Mouse (Mus musculus): ENCODE data around the gene Khdc1a.
A peak's percentile ranks its signal among the peaks of the same experiment; 100 is the strongest.
"Not testable (repeated sequence)": the region's sequence is repeated elsewhere in the genome, so short reads cannot be mapped to it uniquely, and the experiment has no call there.

The Khdc1a gene

DNA sequence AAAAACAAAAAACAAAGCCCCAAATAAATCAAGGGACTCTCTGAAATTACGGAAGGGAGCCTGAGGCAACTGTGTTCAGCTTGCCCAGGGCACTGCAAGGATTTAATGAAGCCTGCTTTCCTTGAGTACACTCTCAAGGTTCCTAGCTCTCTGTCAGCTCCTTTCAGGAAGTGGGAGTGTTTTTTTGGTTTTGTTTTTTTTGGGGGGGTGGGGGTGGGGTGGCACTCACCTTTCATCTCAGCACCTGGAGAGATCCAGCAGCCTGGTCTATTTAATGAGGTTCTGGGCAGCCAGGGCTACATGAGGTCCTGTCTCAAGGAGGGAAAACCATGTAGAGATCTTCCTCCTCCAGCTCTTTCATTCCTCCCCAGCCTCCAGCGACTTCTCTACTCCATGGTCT is at the start of gene Khdc1a:
Gene Khdc1a, plus strand, starts transcription at position 301 of the 400 bp plus-strand sequence.
- DNase-seq (ENCODE audit: low read depth, low spot score): no peak

GRCm38 (mm10) chr1:21299826-21300225 is 49.6 kb upstream of the Khdc1a start:
- DNase-seq (ENCODE audit: low read depth, low spot score): no peak

- DNase-seq (ENCODE audit: low read depth, low spot score): no peak
Measured at GRCm38 (mm10) chr1:21301686-21302085, 47.8 kb upstream of the Khdc1a start.

GRCm38 (mm10) chr1:21304174-21304573 is 45.3 kb upstream of the Khdc1a start:
- no peak for DNase-seq (ENCODE audit: low read depth, low spot score)

DNA sequence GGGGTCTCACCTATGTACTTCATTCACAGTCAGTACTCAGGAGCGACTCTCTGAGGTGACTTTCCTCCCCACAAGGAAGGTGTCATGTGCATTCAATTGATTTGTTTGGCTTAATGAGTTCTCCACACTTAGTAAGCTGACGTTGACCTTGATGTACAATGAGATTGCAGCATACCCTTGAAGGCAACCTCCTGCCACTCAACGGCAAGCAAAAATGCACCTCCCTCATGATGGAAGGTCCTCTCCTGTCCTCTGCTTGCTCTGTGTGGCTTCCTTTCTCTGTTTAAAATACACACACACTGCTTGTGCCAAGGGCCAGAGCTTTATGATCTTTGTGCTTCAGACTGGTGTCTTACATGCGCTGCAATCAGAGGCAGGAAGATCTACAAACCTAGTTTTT is 44.8 kb upstream of the Khdc1a start:
- no peak for DNase-seq (ENCODE audit: low read depth, low spot score)

DNA sequence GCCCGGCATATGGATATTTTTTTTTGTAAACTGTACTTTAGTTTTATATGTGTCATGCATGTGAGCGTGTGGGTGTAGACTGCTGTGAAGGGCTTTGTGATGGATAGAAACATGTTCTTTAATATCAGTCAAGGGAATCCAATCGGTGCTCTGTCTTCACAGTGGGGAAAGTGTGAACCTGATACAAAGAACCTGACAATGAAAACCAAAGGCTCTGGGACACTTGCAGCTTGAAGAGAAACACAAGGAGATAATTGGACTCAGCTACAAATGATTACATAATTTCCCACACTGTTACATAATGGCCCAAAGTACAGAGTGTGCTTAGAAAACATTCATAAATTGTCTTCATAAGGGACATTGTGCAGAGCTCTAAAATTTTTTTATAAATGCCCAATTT is 44.0 kb upstream of the Khdc1a start:
- DNase-seq (ENCODE audit: low read depth, low spot score): no peak

DNA sequence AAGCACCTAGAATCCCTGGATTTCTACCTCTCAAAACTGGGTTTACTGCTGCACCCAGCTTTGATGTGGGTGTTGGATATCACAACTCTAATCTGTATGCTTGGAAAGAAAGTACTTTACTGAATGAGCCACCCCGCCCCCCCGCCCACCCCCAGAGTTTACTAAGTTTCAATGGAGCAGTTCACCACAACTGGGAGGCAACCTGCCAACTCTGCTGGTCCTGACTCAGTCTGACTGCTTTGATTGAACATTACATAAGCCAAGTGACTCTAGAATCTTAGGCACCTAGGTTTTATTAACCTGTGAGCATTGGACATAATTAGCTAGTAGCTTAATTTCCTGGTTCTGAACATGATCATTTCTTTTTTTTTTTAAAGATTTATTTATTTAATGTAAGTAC is 35.1 kb upstream of the Khdc1a start:
- no peak for DNase-seq (ENCODE audit: low read depth, low spot score)

DNA sequence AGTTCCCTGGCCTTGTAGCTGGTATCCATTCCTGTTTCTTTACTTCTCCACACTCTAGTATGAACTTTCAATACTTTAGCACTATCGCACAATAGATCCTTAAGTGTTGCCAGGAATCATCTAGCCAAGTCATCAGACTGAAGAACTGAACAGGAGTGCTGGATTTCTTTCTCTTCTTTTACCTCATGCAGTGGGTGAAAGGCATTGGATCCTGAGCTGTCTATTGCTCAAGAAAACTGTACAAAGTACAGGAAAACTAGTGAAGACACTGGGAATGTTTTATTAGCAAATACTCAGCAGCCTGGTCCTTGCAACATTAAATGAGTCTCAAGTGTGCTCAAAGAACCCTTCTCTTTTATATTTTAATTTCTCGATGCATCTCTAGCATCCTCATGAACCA is 33.7 kb upstream of the Khdc1a start:
- no peak for DNase-seq (ENCODE audit: low read depth, low spot score)

DNA sequence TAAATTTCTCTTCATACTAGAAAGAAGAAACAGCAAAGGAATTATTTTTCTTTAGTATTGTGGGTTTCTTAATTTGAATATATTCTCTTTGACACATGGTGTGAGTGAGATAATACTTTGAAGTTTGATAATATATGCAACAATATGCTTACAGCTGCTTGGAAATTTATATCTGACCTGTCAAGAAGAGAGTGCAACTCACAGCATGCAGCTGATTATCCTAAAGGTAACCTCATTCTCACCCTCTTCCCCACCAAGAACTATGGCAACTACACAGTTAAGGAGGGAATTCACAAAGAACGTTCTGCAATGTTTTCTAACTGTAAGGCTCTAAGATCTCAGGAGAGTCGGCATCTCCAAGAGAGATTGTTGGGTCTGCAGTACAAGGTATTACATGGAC is 33.1 kb upstream of the Khdc1a start:
- DNase-seq (ENCODE audit: low read depth, low spot score): no peak

- no peak for DNase-seq (ENCODE audit: low read depth, low spot score)
Measured at GRCm38 (mm10) chr1:21318202-21318601, 31.2 kb upstream of the Khdc1a start.

GRCm38 (mm10) chr1:21320271-21320670 is 29.2 kb upstream of the Khdc1a start:
- DNase-seq (ENCODE audit: low read depth, low spot score): not testable (repeated sequence)

- no peak for DNase-seq (ENCODE audit: low read depth, low spot score)
Measured at GRCm38 (mm10) chr1:21321656-21322055, 27.8 kb upstream of the Khdc1a start.

DNA sequence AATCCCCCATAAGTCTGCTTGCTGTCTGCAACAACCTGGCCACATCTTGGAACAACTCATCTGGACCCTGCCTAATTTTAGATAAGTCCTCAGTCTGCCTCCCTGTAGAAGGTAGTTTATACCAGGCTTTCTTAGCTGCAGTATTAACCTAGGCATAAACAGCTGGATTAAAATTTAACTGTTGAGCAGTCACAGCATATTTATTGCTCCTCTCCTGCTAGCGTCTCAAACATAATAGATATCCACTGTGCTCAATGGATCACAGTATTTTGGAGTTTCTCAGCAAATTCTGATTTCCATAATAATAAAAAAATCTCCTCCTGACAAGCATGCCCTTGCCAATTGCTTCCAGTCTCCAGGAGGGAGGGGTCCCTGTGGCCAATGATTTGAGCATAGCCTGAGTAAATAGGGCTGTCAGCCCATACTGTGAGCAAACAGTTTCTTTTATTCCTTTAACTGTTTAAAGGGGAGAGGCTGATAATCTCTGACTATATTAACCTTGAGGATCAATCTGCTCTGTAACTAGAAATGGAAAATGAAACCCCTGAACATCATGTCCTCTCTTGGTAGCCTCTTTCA is 25.4 kb upstream of the Khdc1a start:
- DNase-seq (ENCODE audit: low read depth, low spot score): no peak

DNA sequence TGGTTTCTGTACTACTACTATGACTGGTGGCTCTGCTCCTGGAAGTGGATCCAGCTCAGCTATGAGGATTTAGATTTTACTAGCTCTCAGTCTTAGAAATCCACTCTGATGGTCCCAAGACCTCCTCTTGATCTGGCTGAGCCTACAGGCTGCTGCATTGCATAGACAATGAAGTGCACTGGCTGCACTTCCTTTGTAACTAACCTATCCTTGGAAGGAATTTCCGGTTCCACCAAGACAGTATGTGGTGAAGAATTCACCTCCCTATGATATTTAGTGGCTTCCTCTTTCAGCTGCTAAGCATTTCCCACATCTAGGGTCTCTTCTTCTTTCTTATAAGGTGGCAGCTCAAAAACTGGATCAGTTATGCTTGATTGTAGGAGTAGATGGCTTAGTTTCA is 24.8 kb upstream of the Khdc1a start:
- no peak for DNase-seq (ENCODE audit: low read depth, low spot score)

DNA sequence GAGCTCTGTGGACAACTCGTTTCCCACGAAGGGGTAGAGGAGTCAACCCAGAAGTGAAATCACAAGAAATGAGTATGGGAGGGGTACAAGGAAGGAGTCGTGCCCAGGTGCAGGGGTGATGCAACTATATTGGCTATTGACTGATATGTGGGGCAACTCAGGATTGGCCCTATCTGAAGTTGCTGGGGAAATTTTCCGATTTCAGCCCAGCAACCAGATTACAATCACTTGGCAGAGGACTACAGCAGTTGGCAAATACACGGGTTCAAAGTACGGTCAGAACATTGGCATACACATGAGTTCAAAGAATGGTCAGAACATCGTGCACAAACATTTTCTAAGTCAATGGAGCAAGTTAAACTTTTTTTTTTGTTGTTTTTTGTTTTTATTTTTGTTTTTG is 22.7 kb upstream of the Khdc1a start:
- DNase-seq (ENCODE audit: low read depth, low spot score): no peak

- DNase-seq (ENCODE audit: low read depth, low spot score): not testable (repeated sequence)
Measured at GRCm38 (mm10) chr1:21331161-21331560, 18.3 kb upstream of the Khdc1a start.

- no peak for DNase-seq (ENCODE audit: low read depth, low spot score)
Measured at GRCm38 (mm10) chr1:21333222-21333973, 16.0 kb upstream of the Khdc1a start.

DNA sequence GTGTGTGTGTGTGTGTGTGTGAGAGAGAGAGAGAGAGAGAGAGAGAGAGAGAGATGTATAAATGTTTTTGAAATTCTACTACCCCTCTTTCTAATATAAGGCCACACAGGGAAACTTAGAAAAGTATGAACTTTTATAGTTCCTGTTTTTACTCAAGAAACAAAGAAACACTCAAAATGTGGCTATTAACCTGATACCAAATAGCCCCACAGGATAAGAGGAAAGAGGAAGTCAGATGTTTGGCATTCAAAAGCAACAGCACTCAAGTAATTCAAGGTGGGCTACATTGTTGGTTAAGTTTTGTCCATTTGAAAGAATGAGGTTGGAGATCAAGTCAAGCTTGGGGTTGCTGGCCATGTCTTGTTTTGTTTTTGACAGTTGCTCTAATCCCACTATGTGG is 13.6 kb upstream of the Khdc1a start:
- DNase-seq (ENCODE audit: low read depth, low spot score): no peak

- no peak for DNase-seq (ENCODE audit: low read depth, low spot score)
Measured at GRCm38 (mm10) chr1:21340745-21341144, 8.7 kb upstream of the Khdc1a start.

GRCm38 (mm10) chr1:21344253-21344652 is 5.2 kb upstream of the Khdc1a start:
- peak; percentile 66 for DNase-seq (ENCODE audit: low read depth, low spot score)

- not testable (repeated sequence) for DNase-seq (ENCODE audit: low read depth, low spot score)
Measured at GRCm38 (mm10) chr1:21344752-21345151, 4.7 kb upstream of the Khdc1a start.

DNA sequence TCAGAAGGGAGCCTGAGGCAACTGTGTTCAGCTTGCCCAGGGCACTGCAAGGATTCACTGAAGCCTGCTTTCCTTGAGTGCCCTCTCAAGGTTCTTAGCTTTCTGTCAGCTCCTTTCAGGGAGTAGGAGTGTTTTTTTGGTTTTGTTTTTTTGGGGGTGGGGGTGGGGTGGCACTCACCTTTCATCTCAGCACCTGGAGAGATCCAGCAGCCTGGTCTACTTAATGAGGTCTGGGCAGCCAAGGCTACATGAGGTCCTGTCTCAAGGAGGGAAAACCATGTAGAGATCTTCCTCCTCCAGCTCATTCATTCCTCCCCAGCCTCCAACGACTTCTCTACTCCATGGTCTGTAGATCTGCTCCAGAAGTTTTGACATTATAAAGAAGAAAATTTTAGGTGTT is 18.6 kb downstream of the Khdc1a start, which contains the start of gene Khdc1c:
Gene Khdc1c, plus strand, starts transcription at position 301 of the 400 bp plus-strand sequence.
- DNase-seq (ENCODE audit: low read depth, low spot score): not testable (repeated sequence)

DNA sequence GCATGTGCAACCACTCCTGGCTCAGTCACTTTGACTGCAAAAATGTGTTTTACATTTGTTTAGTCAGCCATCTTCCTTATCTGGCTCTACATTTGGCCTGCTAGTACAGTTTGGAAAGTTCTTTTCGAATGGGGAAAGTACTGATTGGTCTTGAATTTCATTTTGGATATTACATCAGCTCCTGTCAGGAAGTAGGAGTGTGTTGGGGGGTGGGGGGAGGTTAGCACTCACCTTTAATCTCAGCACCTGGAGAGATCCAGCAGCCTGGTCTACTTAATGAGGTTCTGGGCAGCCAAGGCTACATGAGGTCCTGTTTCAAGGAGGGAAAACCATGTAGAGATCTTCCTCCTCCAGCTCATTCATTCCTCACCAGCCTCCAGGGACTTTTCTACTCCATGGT is 33.8 kb downstream of the Khdc1a start, which contains the start of gene Khdc1b:
Gene Khdc1b, plus strand, starts transcription at position 301 of the 400 bp plus-strand sequence.
- no peak for DNase-seq (ENCODE audit: low read depth, low spot score)
